Mouse (Mus musculus): ENCODE data around the gene Lipm. TPM values are rescaled to one million over a fixed set of nuclear protein-coding genes. Genes with fewer than 3 reads are reported as not detected.

Gene Lipm
- polyA plus RNA-seq, 1 experiment = 0.23 TPM

- DNase-seq = no peak
- peak overlapping the region; percentile 57 for H3K27ac ChIP-seq (ENCODE audit: control insufficient read depth, insufficient read depth, low read length)
- no peaks in the 10 kb centered on the region for H3K27me3 ChIP-seq (ENCODE audit: control insufficient read depth, insufficient read depth, low read length)
- no peaks in the 10 kb centered on the region for H3K36me3 ChIP-seq (ENCODE audit: control insufficient read depth, insufficient read depth, low read length)
- TF ChIP-seq CTCF (IDR thresholded peaks at IDR 0.05; ENCODE audit: borderline replicate concordance, control insufficient read depth, extremely low read depth, insufficient read depth, low read length, poor library complexity) (no peak), POLR2A (IDR thresholded peaks at IDR 0.05; ENCODE audit: control insufficient read depth, extremely low read depth, insufficient read depth, low read length, poor library complexity) (no peak)
- H3K4me1 ChIP-seq (replicated peaks; ENCODE audit: control insufficient read depth, insufficient read depth, low read length) = peaks cover 23% of the 10 kb centered on the region
- no peak overlapping the region for H3K4me3 ChIP-seq (ENCODE audit: control insufficient read depth, insufficient read depth, low read length)
Measured at GRCm38 (mm10) chr19:34169121-34169520, 68.4 kb downstream of the Lipm start.

- no peak overlapping the region for H3K27ac ChIP-seq (ENCODE audit: control insufficient read depth, insufficient read depth, low read length)
- WGBS = 46% methylated on average over 3 of the region's 3 CpGs
- peaks cover 25% of the 10 kb centered on the region for H3K4me1 ChIP-seq (replicated peaks; ENCODE audit: control insufficient read depth, insufficient read depth, low read length)
- no peaks in the 10 kb centered on the region for H3K27me3 ChIP-seq (ENCODE audit: control insufficient read depth, insufficient read depth, low read length)
- no peak for TF ChIP-seq CTCF (IDR thresholded peaks at IDR 0.05; ENCODE audit: borderline replicate concordance, control insufficient read depth, extremely low read depth, insufficient read depth, low read length, poor library complexity)
- no peak for TF ChIP-seq POLR2A (IDR thresholded peaks at IDR 0.05; ENCODE audit: control insufficient read depth, extremely low read depth, insufficient read depth, low read length, poor library complexity)
- H3K4me3 ChIP-seq (ENCODE audit: control insufficient read depth, insufficient read depth, low read length) = no peak overlapping the region
- H3K36me3 ChIP-seq (ENCODE audit: control insufficient read depth, insufficient read depth, low read length) = no peaks in the 10 kb centered on the region
- no peak for DNase-seq
Measured at GRCm38 (mm10) chr19:34171167-34171566, 70.4 kb downstream of the Lipm start.

Other genes with a start within 250 kb of the Lipm start
- gene Lipf, start 139.7 kb upstream of the Lipm start, polyA plus RNA-seq (2012; rRNA removed) = 0.22 TPM in 1 of 2 replicates, not detected in the other
- 0.11 and 0.22 TPM in 2 replicates for gene Lipk, start 92.6 kb upstream of the Lipm start, polyA plus RNA-seq (2012; rRNA removed)
- not detected in 2 replicates for gene Lipn, start 33.6 kb upstream of the Lipm start, polyA plus RNA-seq (2012; rRNA removed)
- 0.62 and 0.73 TPM in 2 replicates for gene Ankrd22, start 65.1 kb downstream of the Lipm start, polyA plus RNA-seq (2012; rRNA removed)
- 33.0 and 34.0 TPM in 2 replicates for gene Stambpl1, start 91.3 kb downstream of the Lipm start, polyA plus RNA-seq (2012; rRNA removed)
- gene Acta2, start 154.7 kb downstream of the Lipm start, polyA plus RNA-seq (2012; rRNA removed) = 113 and 117 TPM in 2 replicates
- gene Fas, start 189.7 kb downstream of the Lipm start, polyA plus RNA-seq (2012; rRNA removed) = 12.1 and 14.3 TPM in 2 replicates

Measured in thymus, adult 2 months (tissue).